Mouse (Mus musculus) brain, embryonic 18.5 days (tissue): Measurements from ENCODE around the gene 1700016C15Rik.
A peak's percentile ranks its signal among the peaks of the same experiment; 100 is the strongest.

Experiments used
- DNase-seq: peaks from one replicate; pipeline ENCODE4 v3.0.0-alpha.2; 2012; ENCODE audit warnings: low read depth, low spot score

The 1700016C15Rik gene

DNA sequence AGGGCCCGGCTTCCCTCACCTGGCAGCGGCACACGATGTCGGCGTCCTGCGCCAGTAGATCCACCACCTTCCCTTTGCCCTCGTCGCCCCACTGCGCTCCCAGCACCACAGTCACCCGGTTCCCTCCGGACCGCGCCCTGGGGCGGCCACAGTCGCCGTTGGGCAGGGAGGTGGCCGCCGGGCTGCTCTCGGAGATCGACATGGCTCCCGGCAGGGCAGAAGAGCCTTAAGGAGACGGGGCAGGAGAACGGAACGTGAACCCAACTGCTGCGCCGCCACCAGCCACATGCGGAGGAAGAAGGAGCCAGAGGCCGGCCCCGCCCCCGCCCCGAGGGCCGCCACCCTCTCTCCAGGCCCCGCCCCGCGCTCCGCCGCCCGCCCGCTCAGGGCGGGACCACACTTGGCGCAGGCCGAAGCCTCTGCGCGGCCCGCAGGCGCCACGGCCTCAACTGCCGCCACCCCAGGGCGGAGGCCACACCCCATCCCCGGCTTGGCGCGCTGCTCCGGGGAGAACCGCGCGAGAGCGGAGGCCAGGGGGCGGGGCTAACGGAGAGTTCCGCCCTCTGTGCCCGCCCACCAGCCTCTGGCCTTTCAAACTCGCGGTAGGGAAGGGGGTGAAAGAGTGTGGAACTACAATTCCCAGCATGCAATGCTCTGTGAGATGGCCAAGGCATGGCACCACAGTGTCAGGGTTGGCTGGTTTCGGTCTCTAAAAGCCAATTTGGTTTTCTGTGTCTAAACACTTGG is 66.8 kb downstream of the 1700016C15Rik start, which contains the start of gene Adss:
Adss (minus strand) TSS at position 319 of the 747 bp plus-strand sequence.
- peak; percentile 91 for DNase-seq

DNA sequence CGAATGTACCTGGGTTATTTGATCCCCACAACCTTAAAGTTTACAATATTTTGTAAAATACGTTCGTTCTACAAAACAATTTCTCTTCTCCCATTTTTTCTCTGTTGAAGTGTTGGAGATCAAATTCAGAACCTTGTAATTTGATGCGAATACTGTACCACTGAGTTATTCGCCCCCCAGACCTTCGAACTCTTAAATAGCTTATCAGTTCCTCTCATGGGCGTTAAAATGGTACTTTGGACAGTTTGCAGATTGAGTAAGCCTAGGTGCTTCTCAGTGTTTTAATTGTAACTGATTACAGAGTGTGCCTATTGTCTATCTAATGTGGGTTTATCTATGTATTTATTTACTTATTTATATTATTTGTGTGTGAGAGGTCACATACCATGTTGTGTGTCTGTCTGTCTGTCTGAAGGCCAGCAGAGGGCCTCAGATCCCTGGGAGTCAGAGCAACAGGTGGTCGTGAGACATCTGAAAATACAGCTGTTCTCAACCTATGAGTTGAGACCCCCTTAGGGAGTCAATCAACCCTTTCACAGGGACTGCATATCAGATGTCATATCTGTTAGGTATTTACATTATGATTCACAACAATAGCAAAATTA is 67.6 kb downstream of the 1700016C15Rik start:
- no peak for DNase-seq
